Mouse (Mus musculus): ENCODE data around the gene Snrnp48. TPM values are rescaled to one million over a fixed set of nuclear protein-coding genes. Genes with fewer than 3 reads are reported as not detected.

Snrnp48 gene
- total RNA-seq (2017): 123 to 199 TPM (median 194 TPM) in 3 replicates

- peak; percentile 97 for ATAC-seq (replicated peaks; ENCODE audit: insufficient number of reproducible peaks, low FRiP score, low TSS enrichment, poor library complexity, severe bottlenecking)
Observed at GRCm38 (mm10) chr13:38204702-38205482, at the start of gene Snrnp48. Gene Snrnp48 (plus strand): TSS chr13:38204938.

GRCm38 (mm10) chr13:38155523-38155922, 49.2 kb upstream of the Snrnp48 start:
- no peak for ATAC-seq (replicated peaks; ENCODE audit: insufficient number of reproducible peaks, low FRiP score, low TSS enrichment, poor library complexity, severe bottlenecking)

- no peak for ATAC-seq (replicated peaks; ENCODE audit: insufficient number of reproducible peaks, low FRiP score, low TSS enrichment, poor library complexity, severe bottlenecking)
Observed at GRCm38 (mm10) chr13:38157635-38158034, 47.1 kb upstream of the Snrnp48 start.

GRCm38 (mm10) chr13:38162002-38162401, 42.7 kb upstream of the Snrnp48 start:
- no peak for ATAC-seq (replicated peaks; ENCODE audit: insufficient number of reproducible peaks, low FRiP score, low TSS enrichment, poor library complexity, severe bottlenecking)

GRCm38 (mm10) chr13:38162668-38163067, 42.1 kb upstream of the Snrnp48 start:
- ATAC-seq (replicated peaks; ENCODE audit: insufficient number of reproducible peaks, low FRiP score, low TSS enrichment, poor library complexity, severe bottlenecking): no peak

GRCm38 (mm10) chr13:38164932-38165331, 39.8 kb upstream of the Snrnp48 start:
- no peak for ATAC-seq (replicated peaks; ENCODE audit: insufficient number of reproducible peaks, low FRiP score, low TSS enrichment, poor library complexity, severe bottlenecking)

GRCm38 (mm10) chr13:38167056-38167455, 37.7 kb upstream of the Snrnp48 start:
- ATAC-seq (replicated peaks; ENCODE audit: insufficient number of reproducible peaks, low FRiP score, low TSS enrichment, poor library complexity, severe bottlenecking): no peak

GRCm38 (mm10) chr13:38170707-38171144, 34.0 kb upstream of the Snrnp48 start:
- no peak for ATAC-seq (replicated peaks; ENCODE audit: insufficient number of reproducible peaks, low FRiP score, low TSS enrichment, poor library complexity, severe bottlenecking)

GRCm38 (mm10) chr13:38193406-38193805, 11.3 kb upstream of the Snrnp48 start:
- ATAC-seq (replicated peaks; ENCODE audit: insufficient number of reproducible peaks, low FRiP score, low TSS enrichment, poor library complexity, severe bottlenecking): no peak

GRCm38 (mm10) chr13:38201413-38201812, 3.3 kb upstream of the Snrnp48 start:
- no peak for ATAC-seq (replicated peaks; ENCODE audit: insufficient number of reproducible peaks, low FRiP score, low TSS enrichment, poor library complexity, severe bottlenecking)

GRCm38 (mm10) chr13:38204171-38204570, 567 bp upstream of the Snrnp48 start:
- ATAC-seq (replicated peaks; ENCODE audit: insufficient number of reproducible peaks, low FRiP score, low TSS enrichment, poor library complexity, severe bottlenecking): no peak

- no peak for ATAC-seq (replicated peaks; ENCODE audit: insufficient number of reproducible peaks, low FRiP score, low TSS enrichment, poor library complexity, severe bottlenecking)
Observed at GRCm38 (mm10) chr13:38211122-38211521, 6.4 kb downstream of the Snrnp48 start.

- no peak for ATAC-seq (replicated peaks; ENCODE audit: insufficient number of reproducible peaks, low FRiP score, low TSS enrichment, poor library complexity, severe bottlenecking)
Observed at GRCm38 (mm10) chr13:38218686-38219085, 13.9 kb downstream of the Snrnp48 start.

GRCm38 (mm10) chr13:38220331-38220730, 15.6 kb downstream of the Snrnp48 start:
- ATAC-seq (replicated peaks; ENCODE audit: insufficient number of reproducible peaks, low FRiP score, low TSS enrichment, poor library complexity, severe bottlenecking): no peak

- ATAC-seq (replicated peaks; ENCODE audit: insufficient number of reproducible peaks, low FRiP score, low TSS enrichment, poor library complexity, severe bottlenecking): no peak
Observed at GRCm38 (mm10) chr13:38230177-38230821, 25.6 kb downstream of the Snrnp48 start.

- ATAC-seq (replicated peaks; ENCODE audit: insufficient number of reproducible peaks, low FRiP score, low TSS enrichment, poor library complexity, severe bottlenecking): no peak
Observed at GRCm38 (mm10) chr13:38232411-38232810, 27.7 kb downstream of the Snrnp48 start.

- no peak for ATAC-seq (replicated peaks; ENCODE audit: insufficient number of reproducible peaks, low FRiP score, low TSS enrichment, poor library complexity, severe bottlenecking)
Observed at GRCm38 (mm10) chr13:38232856-38233625, 28.3 kb downstream of the Snrnp48 start.

- ATAC-seq (replicated peaks; ENCODE audit: insufficient number of reproducible peaks, low FRiP score, low TSS enrichment, poor library complexity, severe bottlenecking): no peak
Observed at GRCm38 (mm10) chr13:38234651-38235050, 29.9 kb downstream of the Snrnp48 start.

- no peak for ATAC-seq (replicated peaks; ENCODE audit: insufficient number of reproducible peaks, low FRiP score, low TSS enrichment, poor library complexity, severe bottlenecking)
Observed at GRCm38 (mm10) chr13:38235370-38235769, 30.6 kb downstream of the Snrnp48 start.

Data from monocyte, adult 5-6 weeks (primary cell).